Mouse (Mus musculus) liver, postnatal 0 days (tissue): ENCODE results near the gene Cdk8.

Experiments
- CTCF ChIP-seq: sonication (generic); IDR thresholded peaks from 2 replicates; pipeline ENCODE4 v1.5.1; 2016; ENCODE audit warnings: antibody characterized with exemption, low read depth
- EP300 ChIP-seq: IDR thresholded peaks from 2 replicates; pipeline ENCODE4 v1.6.1; 2016; ENCODE audit warnings: antibody characterized with exemption, low read depth, mild to moderate bottlenecking

DNA sequence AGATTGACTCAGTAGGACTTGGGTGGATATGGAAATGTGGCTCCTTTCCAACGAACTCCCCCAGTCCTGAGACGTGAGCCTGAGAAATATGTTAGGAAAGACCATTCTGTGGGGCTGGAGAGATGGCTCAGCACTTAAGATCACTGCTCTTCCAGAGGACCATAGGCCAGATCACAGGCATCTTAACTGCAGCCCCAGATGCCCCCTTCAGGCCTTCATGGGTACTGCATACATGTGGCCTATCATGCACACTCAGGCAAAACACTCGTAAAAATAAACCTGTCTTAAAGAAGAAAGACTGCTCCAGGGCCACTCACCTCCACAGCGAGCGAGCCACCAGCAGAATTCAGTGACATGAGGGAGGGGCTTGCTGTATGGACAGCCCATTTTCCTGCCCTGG lies 72.4 kb downstream of the Cdk8 start:
- TF ChIP-seq CTCF (peak; percentile 92), EP300 (no peak)
